ENCODE assay signal across 8 mouse cellular contexts in genomic region chr6:23462600-23463280, GRCm38 (mm10).
DNase-seq lines count a peak whose midpoint lies in the region; ATAC-seq and TF ChIP-seq lines count a peak whose summit lies in the region.

No protein-coding gene starts in this region.

- no peak overlapping the region for H3K27ac ChIP-seq in heart, embryonic 14.5 days (replicated peaks in 1 of 2; ENCODE audit: control insufficient read depth in 1 of 2, insufficient read depth in 1 of 2, low read depth in 2 of 2, low read length in 2 of 2)
- H3K27ac ChIP-seq in ES-E14 (ENCODE audit: insufficient read depth, low read depth, low read length, poor library complexity, severe bottlenecking) = no peak overlapping the region
- no peak overlapping the region for H3K27ac ChIP-seq in midbrain, embryonic 14.5 days (replicated peaks; ENCODE audit: low read depth, low read length)

- no peak overlapping the region for H3K9ac ChIP-seq in heart, embryonic 14.5 days (ENCODE audit: low read length)
- H3K9ac ChIP-seq in ES-E14 (ENCODE audit: insufficient read depth, low read depth, low read length, poor library complexity, severe bottlenecking) = no peak overlapping the region
- no peak overlapping the region for H3K9ac ChIP-seq in midbrain, embryonic 14.5 days (replicated peaks; ENCODE audit: low read length)

- H3K4me2 ChIP-seq in heart, embryonic 14.5 days (ENCODE audit: low read length) = peak overlapping the region; percentile 29
- peak overlapping the region; percentile 21; the same call in 1 of the 2 replicates for H3K4me2 ChIP-seq in midbrain, embryonic 14.5 days (ENCODE audit: low read length)

- H3K9me3 ChIP-seq in heart, embryonic 14.5 days (ENCODE audit: control insufficient read depth, low read length) = no peaks in the 10 kb centered on the region
- H3K9me3 ChIP-seq in ES-E14 (ENCODE audit: control insufficient read depth, insufficient read depth, low read depth, low read length) = no peaks in the 10 kb centered on the region
- H3K9me3 ChIP-seq in midbrain, embryonic 14.5 days (ENCODE audit: control insufficient read depth, low read length) = no peaks in the 10 kb centered on the region

- no peaks in the 10 kb centered on the region for H3K36me3 ChIP-seq in heart, embryonic 14.5 days (ENCODE audit: control insufficient read depth, insufficient read depth, low read length)
- H3K36me3 ChIP-seq in ES-E14 (ENCODE audit: control insufficient read depth, insufficient read depth, low read length, poor library complexity, severe bottlenecking) = no peaks in the 10 kb centered on the region
- no peaks in the 10 kb centered on the region for H3K36me3 ChIP-seq in midbrain, embryonic 14.5 days (ENCODE audit: control insufficient read depth, insufficient read depth, low read length)

- no peaks in the 10 kb centered on the region for H3K27me3 ChIP-seq in heart, embryonic 14.5 days (ENCODE audit: control insufficient read depth, insufficient read depth, low read length)
- no peaks in the 10 kb centered on the region for H3K27me3 ChIP-seq in midbrain, embryonic 14.5 days (ENCODE audit: control insufficient read depth, insufficient read depth, low read length)

- WGBS in heart, embryonic 14.5 days = 21% methylated on average over 8 of the region's 8 CpGs
- 24% methylated on average over 8 of the region's 8 CpGs for WGBS in midbrain, embryonic 14.5 days

- no peaks in the 10 kb centered on the region for H3K4me1 ChIP-seq in heart, embryonic 14.5 days (ENCODE audit: control insufficient read depth in 2 of 2, insufficient read depth in 2 of 2, low read length in 2 of 2)
- H3K4me1 ChIP-seq in ES-E14 (ENCODE audit: control insufficient read depth in 2 of 2, insufficient read depth in 2 of 2, low read length in 2 of 2, poor library complexity in 1 of 2) = no peaks in the 10 kb centered on the region
- 0 out of 2 replicates have a peak, but pooled peaks cover 4% of the 10 kb centered on the region for H3K4me1 ChIP-seq in midbrain, embryonic 14.5 days (ENCODE audit: control insufficient read depth, insufficient read depth, low read length)

- in situ Hi-C loops in ES-E14 (cut with MboI; ENCODE audit: low sequenced_read_pairs in 2 of 2, unreplicated experiment in 2 of 2) = loop anchor here (10.0 to 25.0 kb wide), 3 partner anchors 200 to 475 kb away; no protein-coding TSS in a partner anchor

- no peak overlapping the region for H3K4me3 ChIP-seq in heart, embryonic 14.5 days (ENCODE audit: control insufficient read depth in 1 of 2, insufficient read depth in 1 of 2, low read depth in 1 of 2, low read length in 2 of 2)
- no peak overlapping the region for H3K4me3 ChIP-seq in ES-E14 (ENCODE audit: insufficient read depth in 1 of 2, low read depth in 1 of 2, low read length in 2 of 2, poor library complexity in 1 of 2, severe bottlenecking in 1 of 2)
- H3K4me3 ChIP-seq in midbrain, embryonic 14.5 days (replicated peaks; ENCODE audit: low read depth, low read length) = no peak overlapping the region

- DNase-seq in heart, adult 11 months = no peak
- no peak for DNase-seq in ES-E14 (ENCODE audit: low read depth, low spot score)
- DNase-seq in embryo, embryonic 10.5 days (ENCODE audit: low spot score) = peak; percentile 84
- peak; percentile 31 for DNase-seq in hindlimb bud, embryonic 11.5 days (ENCODE audit: extremely low spot score, low read depth, low spot score)
- DNase-seq in midbrain, embryonic 14.5 days = peak; percentile 85
- DNase-seq in testis, postnatal 10 days (ENCODE audit: low spot score) = no peak

- ATAC-seq in heart, embryonic 14.5 days (ENCODE audit: insufficient number of reproducible peaks, insufficient read depth, low FRiP score, low read depth) = no peak
- peak; percentile 60; the same call in 1 of the 2 replicates for ATAC-seq in midbrain, embryonic 14.5 days (ENCODE audit: low FRiP score, low TSS enrichment)
- no peak for ATAC-seq in monocyte, adult 5-6 weeks (replicated peaks; ENCODE audit: insufficient number of reproducible peaks, low FRiP score, low TSS enrichment, poor library complexity, severe bottlenecking)

TF ChIP-seq in ES-E14, 5 proteins besides CTCF, POLR2A, EP300 and RAD21:
- TF ChIP-seq ZC3H11A (IDR thresholded peaks at IDR 0.05; ENCODE audit: borderline replicate concordance, low read depth, low read length) (0 out of 2 replicates have a peak, but pooled peaks have one; percentile 13), CHD2 (IDR thresholded peaks at IDR 0.05; ENCODE audit: low read depth, low read length) (no peak)

Comparison
In these comparisons a context has a peak if more than half of its experiments do, and no peak if none do; other contexts are left out.
1. DNase-seq: peak in embryo, embryonic 10.5 days (single experiment), hindlimb bud, embryonic 11.5 days (single experiment) and midbrain, embryonic 14.5 days (single experiment); none in heart, adult 11 months (single experiment), ES-E14 (single experiment) and testis, postnatal 10 days (single experiment).